Mouse (Mus musculus) midbrain, postnatal 0 days (tissue): ENCODE results near the gene Actn1. TPM values are rescaled to one million over a fixed set of nuclear protein-coding genes. Genes with fewer than 3 reads are reported as not detected.
A peak's percentile ranks its signal among the peaks of the same experiment; 100 is the strongest.

ENCODE experiments used
- ATAC-seq: fragments of 200-750 bp; cut with Nextera tagmentation; 2 replicates; pipeline ENCODE4 v1.8.0; 2017; ENCODE audit warnings: moderate number of reproducible peaks, mild to moderate bottlenecking, moderate TSS enrichment, moderate library complexity; ENCODE audit not compliant: low FRiP score
- DNase-seq: peaks from one replicate; pipeline ENCODE4 v3.0.0-alpha.2; 2015; ENCODE audit warnings: low spot score
- H3K27ac ChIP-seq: fragments of 300-500 bp; sonication (generic); 2 replicates; pipeline ENCODE4 v1.5.1; 2014; ENCODE audit warnings: low read depth, mild to moderate bottlenecking, low read length, mixed read lengths
- H3K27me3 ChIP-seq: fragments of 300-500 bp; sonication (generic); 2 replicates; pipeline ENCODE4 v1.6.1; 2014; ENCODE audit warnings: low read length, control low read depth, mixed read lengths; ENCODE audit not compliant: insufficient read depth
- H3K36me3 ChIP-seq: fragments of 300-500 bp; sonication (generic); 2 replicates; pipeline ENCODE4 v1.6.1; 2014; ENCODE audit warnings: low read length, control low read depth, mixed read lengths; ENCODE audit not compliant: insufficient read depth
- H3K4me1 ChIP-seq: fragments of 300-500 bp; sonication (generic); 2 replicates; pipeline ENCODE4 v1.6.1; 2014; ENCODE audit warnings: mild to moderate bottlenecking, control low read depth, antibody characterized with exemption, low read length, mixed read lengths; ENCODE audit not compliant: insufficient read depth
- H3K4me2 ChIP-seq: fragments of 300-500 bp; sonication (generic); 2 replicates; pipeline ENCODE4 v1.6.1; 2014; ENCODE audit warnings: low read depth, mild to moderate bottlenecking, low read length, mixed read lengths; ENCODE audit not compliant: poor library complexity, severe bottlenecking
- H3K4me3 ChIP-seq: fragments of 300-500 bp; sonication (generic); 2 replicates; pipeline ENCODE4 v1.5.1; 2014; ENCODE audit warnings: low read depth, mild to moderate bottlenecking, low read length, moderate library complexity
- H3K9ac ChIP-seq: fragments of 300-500 bp; sonication (generic); replicated peaks from 2 replicates; pipeline ENCODE4 v1.6.1; 2014; ENCODE audit warnings: mild to moderate bottlenecking, low read length, moderate library complexity, mixed read lengths; ENCODE audit not compliant: poor library complexity, severe bottlenecking
- H3K9me3 ChIP-seq: fragments of 300-500 bp; sonication (generic); 2 replicates; pipeline ENCODE4 v1.6.1; 2016; ENCODE audit warnings: low read length, control low read depth
- CTCF ChIP-seq: IDR thresholded peaks from 2 replicates; pipeline ENCODE4 v1.5.1; 2016; ENCODE audit warnings: antibody characterized with exemption, mild to moderate bottlenecking
- WGBS: fragments of 180-500 bp; shearing (Covaris S2); extraction: QIAGEN DNeasy Blood & Tissue Kit; methylation state at CpG from one replicate; pipeline ENCODE4 v1.1.7; 2014; 5-methylcytosine and 5-hydroxymethylcytosine counted together
- polyA plus RNA-seq: library from polyadenylated mRNA; unstranded; fragments of >200 nt; fragmentation: Nextera tagmentation; extraction: Ambion mirVana; gene quantifications from 2 replicates; pipeline ENCODE4 v1.2.1, GENCODE M21; 2015
- total RNA-seq: library from RNA; depleted of rRNA; stranded (reverse); fragments of >200 nt; gene quantifications from 2 replicates; pipeline ENCODE4 v1.2.3, GENCODE M21; 2014

Gene Actn1
- total and polyA plus RNA-seq, 2 experiments from 2014 or later, result 7.4 to 18.0 TPM

- H3K27me3 ChIP-seq, result no peaks in the 10 kb centered on the region
- ATAC-seq (no peak), DNase-seq (no peak)
- no peak overlapping the region for H3K9ac ChIP-seq
- H3K4me1 ChIP-seq, result peaks cover 3% of the 10 kb centered on the region; the same call in 1 of the 2 replicates
- H3K27ac ChIP-seq, result 0 out of 2 replicates have a peak overlapping the region, but pooled peaks have one; percentile 13
- H3K4me2 ChIP-seq, result no peak overlapping the region
- whole genome bisulfite sequencing, result 35% methylated on average over 5 of the region's 5 CpGs
- no peak for TF ChIP-seq CTCF
- no peak overlapping the region for H3K4me3 ChIP-seq
- no peaks in the 10 kb centered on the region for H3K36me3 ChIP-seq
- no peaks in the 10 kb centered on the region for H3K9me3 ChIP-seq
Observed at GRCm38 (mm10) chr12:80231317-80231716, 28.9 kb downstream of the Actn1 start.

DNA sequence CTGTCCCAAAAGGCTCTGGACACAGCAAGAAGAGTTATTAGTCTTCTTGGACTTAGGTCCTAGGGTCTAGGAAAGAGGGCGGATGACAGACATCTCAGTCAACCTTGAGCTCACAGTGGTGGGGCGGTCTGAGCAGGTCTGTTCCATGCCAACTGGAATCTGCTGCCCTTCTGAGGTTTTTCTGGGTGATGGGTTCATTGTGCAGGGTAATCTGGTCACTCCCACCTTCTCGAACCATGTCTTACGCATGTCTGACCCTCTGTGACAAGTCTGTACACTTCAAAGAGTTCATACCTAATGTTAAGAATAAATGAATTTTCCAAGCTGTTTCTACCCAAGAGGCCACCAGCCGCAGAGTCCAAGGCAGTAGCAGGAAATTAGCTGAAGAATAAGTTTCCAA is 29.3 kb downstream of the Actn1 start:
- Histone ChIP-seq H3K27ac (peak overlapping the region; percentile 13; the same call in 1 of the 2 replicates), H3K4me2 (no peak overlapping the region), H3K4me1 (peaks cover 3% of the 10 kb centered on the region; the same call in 1 of the 2 replicates), H3K27me3 (no peaks in the 10 kb centered on the region), H3K9me3 (no peaks in the 10 kb centered on the region), H3K9ac (no peak overlapping the region), H3K36me3 (no peaks in the 10 kb centered on the region), H3K4me3 (no peak overlapping the region)
- 69% methylated on average over 5 of the region's 5 CpGs for WGBS
- TF ChIP-seq CTCF, result no peak
- DNase-seq (no peak), ATAC-seq (no peak)

DNA sequence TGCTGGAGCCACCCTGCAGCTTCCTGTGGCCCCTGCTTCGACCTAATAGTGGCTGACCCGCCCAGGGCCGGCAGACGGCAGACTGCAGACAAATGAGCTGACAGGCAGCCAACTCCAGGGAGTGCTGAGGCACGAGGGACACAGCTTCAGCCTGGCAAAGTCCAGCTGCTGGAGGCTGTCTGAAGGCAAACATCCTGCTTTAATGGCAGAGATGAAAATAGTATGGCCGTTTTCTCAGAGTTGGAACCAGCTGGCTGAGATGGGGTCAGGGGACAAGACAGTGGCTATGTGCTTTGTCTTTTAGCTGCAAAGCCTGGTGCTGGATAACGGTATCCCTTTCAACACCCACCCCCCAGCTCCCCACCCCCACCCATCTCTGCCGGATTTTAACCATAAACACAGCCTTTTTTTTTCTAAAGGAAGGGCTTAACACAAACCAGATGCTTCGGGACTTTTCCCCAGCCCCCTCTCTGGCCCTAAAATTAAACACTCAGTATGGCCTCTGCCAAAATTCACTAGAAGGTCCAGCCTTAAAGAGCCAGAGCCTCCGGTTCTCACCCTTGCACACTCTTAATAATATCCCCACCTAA is 30.0 kb downstream of the Actn1 start:
- H3K4me3 ChIP-seq, result no peak overlapping the region
- H3K4me1 ChIP-seq, result peaks cover 3% of the 10 kb centered on the region; the same call in 1 of the 2 replicates
- no peaks in the 10 kb centered on the region for H3K27me3 ChIP-seq
- H3K9ac ChIP-seq, result no peak overlapping the region
- H3K36me3 ChIP-seq, result no peaks in the 10 kb centered on the region
- TF ChIP-seq CTCF, result no peak
- no peaks in the 10 kb centered on the region for H3K9me3 ChIP-seq
- DNase-seq, result peak; percentile 77
- no peak overlapping the region for H3K27ac ChIP-seq
- WGBS, result 8% methylated on average over 10 of the region's 10 CpGs
- ATAC-seq, result no peak
- no peak overlapping the region for H3K4me2 ChIP-seq

DNA sequence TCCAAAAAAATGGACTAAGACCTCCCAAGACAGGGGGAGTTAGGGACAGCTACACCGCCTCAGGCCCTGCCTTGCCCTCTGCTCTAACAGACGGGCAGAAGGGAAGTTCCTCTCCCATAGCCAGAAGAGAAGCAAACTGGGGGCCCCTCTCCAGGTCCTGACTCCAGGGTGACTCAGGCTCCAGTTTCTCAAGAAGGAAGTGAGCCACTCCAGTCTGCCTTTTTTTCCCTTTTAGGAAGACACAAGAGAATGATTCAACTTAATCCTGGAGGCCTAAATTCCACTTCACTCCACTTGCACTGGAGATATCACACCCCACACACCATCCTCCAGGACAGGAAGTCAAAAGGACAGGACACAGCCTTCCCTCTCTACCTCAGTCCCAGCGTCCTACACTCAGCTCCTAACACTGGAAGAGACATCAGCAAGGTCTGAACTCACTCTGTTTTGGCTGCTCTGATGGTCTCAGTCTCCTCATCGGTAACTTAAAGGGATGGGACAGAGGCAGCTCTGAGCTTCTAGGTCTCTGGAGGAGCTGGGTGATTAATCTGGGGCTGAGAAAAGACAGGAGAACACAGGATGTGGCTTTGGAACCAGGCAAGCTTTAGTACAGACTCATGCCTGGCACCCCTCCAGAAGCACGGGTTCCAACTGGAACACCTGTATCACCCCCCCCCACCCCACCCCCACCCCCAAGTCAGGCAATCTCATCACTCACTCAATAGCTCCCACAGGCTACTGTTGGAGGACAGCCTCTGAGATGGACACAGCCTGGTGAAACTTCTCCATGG is 31.0 kb downstream of the Actn1 start:
- no peak for ATAC-seq
- WGBS, result 66% methylated on average over 5 of the region's 5 CpGs
- DNase-seq, result no peak

GRCm38 (mm10) chr12:80228356-80228755 is 31.8 kb downstream of the Actn1 start:
- no peak overlapping the region for H3K4me2 ChIP-seq
- no peak for TF ChIP-seq CTCF
- H3K36me3 ChIP-seq, result no peaks in the 10 kb centered on the region
- WGBS, result 83% methylated on average over 5 of the region's 5 CpGs
- H3K4me1 ChIP-seq, result peaks cover 3% of the 10 kb centered on the region; the same call in 1 of the 2 replicates
- ATAC-seq, result no peak
- H3K27ac ChIP-seq, result no peak overlapping the region
- no peaks in the 10 kb centered on the region for H3K9me3 ChIP-seq
- H3K9ac ChIP-seq, result no peak overlapping the region
- H3K4me3 ChIP-seq, result no peak overlapping the region
- no peaks in the 10 kb centered on the region for H3K27me3 ChIP-seq
- DNase-seq, result no peak

More for the DNA sequence above, 31.0 kb downstream of the Actn1 start:
- Histone ChIP-seq H3K36me3 (no peaks in the 10 kb centered on the region), H3K9me3 (no peaks in the 10 kb centered on the region), H3K27me3 (no peaks in the 10 kb centered on the region), H3K9ac (no peak overlapping the region), H3K4me2 (no peak overlapping the region), H3K4me1 (peaks cover 3% of the 10 kb centered on the region; the same call in 1 of the 2 replicates), H3K27ac (no peak overlapping the region), H3K4me3 (no peak overlapping the region)
- TF ChIP-seq CTCF, result no peak

DNA sequence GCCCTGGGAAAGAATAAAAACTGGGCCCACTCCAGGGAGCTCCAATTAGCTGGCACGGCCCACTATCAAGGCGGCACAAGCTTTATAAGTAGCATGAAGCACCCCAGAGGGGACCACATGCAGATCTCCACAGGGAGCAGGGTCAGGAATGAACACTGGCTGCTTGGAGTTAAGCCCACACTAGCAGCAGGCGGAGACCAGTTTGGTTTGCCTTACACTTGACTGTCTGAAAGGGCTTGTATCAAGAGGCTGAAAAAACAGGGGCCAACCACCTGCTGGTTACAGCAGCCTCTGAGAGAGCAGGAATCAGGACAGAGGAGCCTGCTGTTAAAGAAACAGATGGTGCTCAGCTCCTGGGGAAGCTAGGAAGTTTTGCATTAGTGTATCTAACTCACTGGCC is 32.3 kb downstream of the Actn1 start:
- H3K4me1 ChIP-seq, result peaks cover 3% of the 10 kb centered on the region; the same call in 1 of the 2 replicates
- H3K9ac ChIP-seq, result no peak overlapping the region
- 11% methylated on average over 3 of the region's 3 CpGs for WGBS
- no peak overlapping the region for H3K4me2 ChIP-seq
- no peak for TF ChIP-seq CTCF
- DNase-seq (peak; percentile 80), ATAC-seq (peak; percentile 48; the same call in 1 of the 2 replicates)
- H3K27me3 ChIP-seq, result no peaks in the 10 kb centered on the region
- no peak overlapping the region for H3K4me3 ChIP-seq
- H3K27ac ChIP-seq, result no peak overlapping the region
- no peaks in the 10 kb centered on the region for H3K9me3 ChIP-seq
- no peaks in the 10 kb centered on the region for H3K36me3 ChIP-seq
